Mouse (Mus musculus) forebrain, embryonic 12.5 days (tissue): ENCODE measurements around the gene Olfr986. TPM values are rescaled to one million over a fixed set of nuclear protein-coding genes. Genes with fewer than 3 reads are reported as not detected.
"Not testable (repeated sequence)": the region's sequence is repeated elsewhere in the genome, so short reads cannot be mapped to it uniquely, and the experiment has no call there.

Source experiments
- ATAC-seq: fragments of 200-750 bp; cut with Nextera tagmentation; 2 replicates; pipeline ENCODE4 v1.8.0; 2017; ENCODE audit warnings: moderate TSS enrichment; ENCODE audit not compliant: low FRiP score
- H3K27ac ChIP-seq: fragments of 300-500 bp; sonication (generic); 2 replicates; pipeline ENCODE4 v1.5.1; 2016; ENCODE audit warnings: mild to moderate bottlenecking
- H3K27me3 ChIP-seq: fragments of 300-500 bp; sonication (generic); 2 replicates; pipeline ENCODE4 v1.6.1; 2016; ENCODE audit warnings: mild to moderate bottlenecking
- H3K36me3 ChIP-seq: fragments of 300-500 bp; sonication (generic); replicated peaks from 2 replicates; pipeline ENCODE4 v1.6.1; 2016; ENCODE audit warnings: mild to moderate bottlenecking
- H3K4me1 ChIP-seq: fragments of 300-500 bp; sonication (generic); 2 replicates; pipeline ENCODE4 v1.6.1; 2016
- H3K4me2 ChIP-seq: fragments of 300-500 bp; sonication (generic); 2 replicates; pipeline ENCODE4 v1.6.1; 2016; ENCODE audit warnings: mild to moderate bottlenecking, moderate library complexity
- H3K4me3 ChIP-seq: fragments of 300-500 bp; sonication (generic); replicated peaks from 2 replicates; pipeline ENCODE4 v1.5.1; 2016; ENCODE audit warnings: mild to moderate bottlenecking
- H3K9ac ChIP-seq: fragments of 300-500 bp; sonication (generic); 2 replicates; pipeline ENCODE4 v1.6.1; 2016; ENCODE audit warnings: mild to moderate bottlenecking
- H3K9me3 ChIP-seq: fragments of 300-500 bp; sonication (generic); 2 replicates; pipeline ENCODE4 v1.6.1; 2016
- WGBS: fragments of 180-500 bp; shearing (Covaris S2); methylation state at CpG from one replicate; pipeline ENCODE4 v1.1.7; 2016; 5-methylcytosine and 5-hydroxymethylcytosine counted together
- polyA plus RNA-seq: library from polyadenylated mRNA; unstranded; fragments of >200 nt; fragmentation: Nextera tagmentation; extraction: Ambion mirVana; gene quantifications from 2 replicates; pipeline ENCODE4 v1.2.1, GENCODE M21; 2016

The Olfr986 gene
- polyA plus RNA-seq, result not detected in 2 replicates

DNA sequence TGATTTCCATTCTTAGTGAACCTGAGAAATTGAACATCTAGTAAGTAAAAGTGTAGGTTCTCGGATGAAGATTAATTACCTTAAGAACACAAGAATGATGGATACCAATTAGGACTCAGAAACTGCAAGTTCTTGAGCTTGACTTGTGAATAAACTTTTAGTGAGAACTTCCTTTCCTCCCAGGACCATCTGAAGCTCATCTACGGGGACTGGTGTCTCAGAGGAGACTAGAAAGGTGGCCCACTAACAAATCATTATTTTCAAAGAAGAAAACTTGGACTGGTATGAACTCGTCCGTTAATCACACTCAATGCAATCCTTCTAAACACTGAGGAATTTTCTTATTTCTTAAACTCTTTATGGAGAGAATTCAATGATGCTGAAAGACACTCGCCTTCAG is at the start of gene Olfr986:
Gene Olfr986, plus strand, starts transcription at position 301 of the 400 bp plus-strand sequence.
- no peaks in the 10 kb centered on the region for H3K4me1 ChIP-seq
- H3K36me3 ChIP-seq, result no peaks in the 10 kb centered on the region
- H3K4me2 ChIP-seq, result no peak within 1 kb of the TSS
- H3K9ac ChIP-seq, result no peak within 1 kb of the TSS
- 88% methylated on average over 5 of the region's 5 CpGs for WGBS
- H3K9me3 ChIP-seq, result no peaks in the 10 kb centered on the region
- H3K27ac ChIP-seq, result no peak within 1 kb of the TSS
- H3K27me3 ChIP-seq, result no peaks in the 10 kb centered on the region
- ATAC-seq, result no peak
- H3K4me3 ChIP-seq, result no peak within 1 kb of the TSS

DNA sequence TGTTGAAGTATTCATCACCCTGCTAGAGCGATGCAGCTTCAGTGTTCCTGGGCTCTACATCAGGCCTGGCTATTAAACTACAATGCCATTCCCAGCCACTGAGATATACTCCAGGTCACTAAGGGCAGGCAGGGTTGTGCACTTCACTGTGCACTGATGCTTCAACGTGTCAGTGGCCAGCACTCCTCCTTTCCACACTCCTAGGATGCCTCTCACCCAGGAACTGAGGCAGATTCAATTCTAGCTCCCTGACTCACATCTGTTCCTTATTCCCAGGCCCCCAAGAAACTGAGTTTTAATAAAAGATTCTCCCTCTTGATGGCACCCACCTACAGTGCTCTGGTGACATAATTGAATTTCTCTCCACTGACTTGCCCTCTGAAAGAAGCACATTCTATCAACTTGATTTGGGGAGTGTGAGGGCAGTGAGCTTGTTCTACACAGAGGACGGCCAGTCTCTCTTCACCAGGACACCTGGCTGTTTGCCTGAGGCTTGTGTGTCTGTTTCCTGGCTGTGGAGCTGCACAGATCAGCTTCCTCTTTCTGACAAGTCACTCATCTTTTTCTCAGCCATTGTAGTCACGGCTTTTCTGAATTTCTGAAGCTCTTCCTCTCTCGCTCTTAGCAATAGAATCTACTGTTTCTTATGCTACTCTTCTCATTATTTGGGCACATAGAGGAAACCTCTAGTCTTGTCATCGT is 43.6 kb upstream of the Olfr986 start:
- no peaks in the 10 kb centered on the region for H3K36me3 ChIP-seq
- H3K4me3 ChIP-seq, result no peak overlapping the region
- no peak overlapping the region for H3K4me2 ChIP-seq
- ATAC-seq, result no peak
- 88% methylated on average over 6 of the region's 6 CpGs for WGBS
- H3K9me3 ChIP-seq, result no peaks in the 10 kb centered on the region
- H3K9ac ChIP-seq, result no peak overlapping the region
- no peak overlapping the region for H3K27ac ChIP-seq
- H3K4me1 ChIP-seq, result no peaks in the 10 kb centered on the region
- no peaks in the 10 kb centered on the region for H3K27me3 ChIP-seq

DNA sequence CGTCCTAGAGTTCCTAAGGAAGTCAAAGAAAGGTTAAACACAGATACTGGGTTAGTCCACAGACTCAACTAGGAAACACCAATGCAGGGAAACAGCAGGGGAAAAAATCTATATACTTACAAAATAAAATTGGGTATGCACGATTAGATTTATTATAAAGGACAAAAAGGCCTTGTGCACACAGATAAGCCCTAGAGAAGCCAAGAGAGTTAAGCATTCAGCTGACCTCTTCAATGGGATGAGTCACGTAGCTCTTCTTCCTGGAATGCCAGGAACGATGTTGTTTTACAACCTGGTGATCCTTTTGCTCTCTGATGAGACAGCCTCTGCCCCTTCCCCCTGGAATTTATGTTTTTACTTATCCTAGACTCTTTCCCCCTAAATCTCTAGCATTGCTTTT is 41.2 kb upstream of the Olfr986 start:
- H3K27me3 ChIP-seq, result no peaks in the 10 kb centered on the region
- no peak overlapping the region for H3K9ac ChIP-seq
- no peak for ATAC-seq
- H3K4me1 ChIP-seq, result no peaks in the 10 kb centered on the region
- no peak overlapping the region for H3K4me3 ChIP-seq
- no peak overlapping the region for H3K27ac ChIP-seq
- WGBS, result 74% methylated on average over 4 of the region's 4 CpGs
- H3K36me3 ChIP-seq, result no peaks in the 10 kb centered on the region
- H3K4me2 ChIP-seq, result no peak overlapping the region
- no peaks in the 10 kb centered on the region for H3K9me3 ChIP-seq

DNA sequence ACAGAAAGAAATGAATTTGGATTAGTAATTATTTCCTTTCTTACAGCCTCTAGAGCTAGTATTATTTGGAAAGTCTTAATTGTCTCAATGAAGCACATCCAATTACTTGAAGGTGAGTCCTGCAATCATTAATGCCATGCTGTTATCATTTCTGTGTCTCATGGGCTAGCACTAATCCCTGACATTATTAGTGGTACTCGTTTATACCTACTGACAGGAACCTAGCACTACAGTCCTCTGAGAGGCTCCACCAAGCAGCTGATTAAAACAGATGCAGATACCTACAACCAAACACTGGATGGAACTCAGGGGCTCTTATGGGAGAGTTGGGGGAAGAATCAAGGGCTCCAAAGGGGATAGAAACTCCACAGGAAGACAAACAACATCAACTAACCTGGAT is 39.2 kb upstream of the Olfr986 start:
- Histone ChIP-seq H3K4me2 (no peak overlapping the region), H3K4me3 (no peak overlapping the region), H3K4me1 (no peaks in the 10 kb centered on the region), H3K36me3 (no peaks in the 10 kb centered on the region), H3K27ac (no peak overlapping the region), H3K9ac (no peak overlapping the region), H3K27me3 (no peaks in the 10 kb centered on the region), H3K9me3 (no peaks in the 10 kb centered on the region)
- no peak for ATAC-seq
- 45% methylated on average over 1 of the region's 1 CpGs for WGBS

DNA sequence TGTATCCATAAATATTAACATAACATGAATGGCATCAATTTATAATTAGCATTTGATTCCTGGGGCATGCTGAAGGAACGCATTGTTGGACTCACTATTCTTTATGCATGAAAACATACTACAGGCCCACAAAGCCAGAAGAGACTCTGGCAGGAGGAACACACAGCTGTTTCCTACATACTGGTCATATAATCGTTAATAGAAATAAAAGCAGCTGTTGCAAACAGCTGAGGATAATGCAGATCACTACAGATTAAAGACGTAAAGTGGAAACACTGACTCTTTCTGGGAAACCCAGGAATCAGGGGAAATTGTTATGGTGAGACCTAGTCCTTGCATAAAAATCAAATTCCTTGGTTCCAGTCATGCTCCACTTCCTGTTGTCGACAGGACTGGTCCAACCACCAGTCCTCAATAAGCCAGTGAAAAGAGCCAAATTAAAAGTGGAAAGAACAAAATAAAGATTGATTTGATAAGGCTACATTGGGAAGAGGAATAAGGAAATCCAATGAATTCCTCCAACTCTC is 25.5 kb upstream of the Olfr986 start:
- ATAC-seq, result no peak
- no peak overlapping the region for H3K4me3 ChIP-seq
- no peaks in the 10 kb centered on the region for H3K9me3 ChIP-seq
- H3K36me3 ChIP-seq, result no peaks in the 10 kb centered on the region
- 75% methylated on average over 4 of the region's 4 CpGs for WGBS
- no peak overlapping the region for H3K4me2 ChIP-seq
- no peak overlapping the region for H3K27ac ChIP-seq
- no peak overlapping the region for H3K9ac ChIP-seq
- no peaks in the 10 kb centered on the region for H3K4me1 ChIP-seq
- no peaks in the 10 kb centered on the region for H3K27me3 ChIP-seq

DNA sequence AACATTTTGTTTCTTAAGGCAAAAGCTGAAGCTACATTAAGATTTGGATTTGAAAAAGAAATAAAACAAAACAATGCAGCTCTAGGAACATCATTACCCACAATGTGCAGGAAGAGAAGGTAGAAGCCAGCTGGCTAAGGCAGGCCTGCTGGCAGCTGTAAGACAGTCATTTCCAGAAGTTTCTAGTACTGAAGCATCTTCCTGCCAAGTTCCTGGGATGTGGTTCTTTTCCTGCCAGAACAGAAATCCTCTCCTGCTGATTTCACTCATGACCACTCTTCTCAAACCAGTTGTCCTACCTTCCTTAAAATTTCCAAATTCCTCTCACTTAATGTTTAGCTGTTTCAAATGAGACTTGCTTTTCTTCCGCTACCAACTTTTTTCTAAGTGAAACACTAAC is 14.3 kb upstream of the Olfr986 start:
- no peaks in the 10 kb centered on the region for H3K9me3 ChIP-seq
- H3K4me2 ChIP-seq, result no peak overlapping the region
- WGBS, result 91% methylated on average over 1 of the region's 1 CpGs
- H3K9ac ChIP-seq, result no peak overlapping the region
- H3K27ac ChIP-seq, result no peak overlapping the region
- no peak for ATAC-seq
- H3K4me1 ChIP-seq, result no peaks in the 10 kb centered on the region
- H3K4me3 ChIP-seq, result no peak overlapping the region
- H3K36me3 ChIP-seq, result no peaks in the 10 kb centered on the region
- H3K27me3 ChIP-seq, result no peaks in the 10 kb centered on the region

DNA sequence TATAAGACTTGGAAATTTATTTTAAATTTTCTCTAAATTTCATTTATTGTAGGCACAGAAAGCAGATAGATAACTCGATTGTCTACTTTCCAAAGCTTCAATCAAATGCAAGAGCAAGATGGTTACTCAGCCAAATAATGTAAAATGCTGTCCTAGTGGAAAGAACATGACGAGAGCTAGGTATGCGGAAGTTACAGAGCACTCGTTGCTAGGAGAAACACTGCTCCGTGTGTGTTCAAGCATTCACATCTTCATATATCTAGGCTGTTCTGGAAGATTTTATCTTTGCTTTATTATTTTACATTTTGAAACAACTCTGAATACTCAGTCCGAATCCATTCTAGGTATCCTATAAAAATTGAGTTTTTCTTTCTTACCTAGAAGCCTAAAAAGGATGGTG is 3.7 kb upstream of the Olfr986 start:
- ATAC-seq, result no peak
- no peaks in the 10 kb centered on the region for H3K9me3 ChIP-seq
- H3K4me3 ChIP-seq, result no peak overlapping the region
- H3K9ac ChIP-seq, result no peak overlapping the region
- WGBS, result 88% methylated on average over 6 of the region's 6 CpGs
- no peak overlapping the region for H3K4me2 ChIP-seq
- no peaks in the 10 kb centered on the region for H3K36me3 ChIP-seq
- H3K4me1 ChIP-seq, result no peaks in the 10 kb centered on the region
- H3K27me3 ChIP-seq, result no peaks in the 10 kb centered on the region
- no peak overlapping the region for H3K27ac ChIP-seq

DNA sequence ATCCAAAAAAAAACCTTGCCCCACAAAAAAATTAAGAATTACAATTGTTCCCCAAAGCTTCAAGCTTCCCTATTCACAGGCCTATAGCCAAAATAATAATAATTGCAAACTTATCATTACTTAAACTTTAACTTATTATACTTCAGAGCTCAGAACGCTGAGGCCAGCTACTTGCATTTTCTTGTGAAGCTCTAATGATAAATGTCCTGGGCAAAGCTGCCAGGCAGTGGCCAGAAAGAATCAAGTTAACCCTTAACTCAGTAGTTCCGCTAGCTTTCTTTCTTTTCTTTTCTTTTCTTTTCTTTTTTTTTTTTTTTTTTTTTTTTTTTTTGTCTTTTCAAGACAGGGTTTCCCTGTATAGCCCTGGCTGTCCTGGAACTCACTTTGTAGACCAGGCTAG is 4.4 kb downstream of the Olfr986 start:
- not testable (repeated sequence) for H3K4me2 ChIP-seq, H3K27ac ChIP-seq, H3K4me3 ChIP-seq, H3K9me3 ChIP-seq, H3K27me3 ChIP-seq, H3K9ac ChIP-seq, H3K36me3 ChIP-seq, H3K4me1 ChIP-seq, ATAC-seq
- WGBS, result 91% methylated on average over 2 of the region's 2 CpGs

DNA sequence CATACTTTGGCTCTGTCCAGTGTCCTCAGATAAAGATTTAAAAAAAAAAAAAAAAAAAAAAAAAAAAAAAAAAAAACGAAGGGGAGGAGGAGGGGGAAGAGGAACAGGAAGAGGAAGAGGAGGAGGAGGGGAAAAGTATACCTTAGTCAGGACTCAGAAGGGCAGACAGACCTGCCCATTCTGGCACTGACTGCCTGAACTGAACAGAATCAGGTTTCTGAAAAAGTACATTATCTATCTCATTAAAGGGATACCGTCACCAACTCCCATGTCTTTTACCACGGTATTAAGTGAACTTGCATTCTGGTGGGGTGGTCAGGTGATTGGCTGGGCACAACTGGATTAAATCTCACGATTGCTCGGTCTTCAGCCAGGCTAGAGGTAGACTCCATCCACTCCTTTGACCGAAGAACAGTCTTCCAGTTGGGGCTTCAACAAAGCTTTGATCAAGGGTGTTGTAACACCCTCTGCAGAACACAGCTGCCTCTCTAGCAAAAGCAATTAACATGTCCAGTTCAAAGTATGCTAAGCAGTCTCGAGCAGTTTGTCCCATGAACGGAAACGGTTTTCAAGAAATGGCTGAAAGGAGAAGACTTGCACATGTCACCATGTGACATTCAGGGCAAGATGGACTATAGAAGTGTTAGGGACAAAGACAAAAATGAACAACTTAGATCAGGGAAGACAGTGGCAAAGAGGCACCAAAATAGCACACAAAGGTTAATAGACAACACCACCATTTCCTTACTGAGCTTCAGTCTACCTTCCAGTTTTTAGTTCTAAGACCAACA is 10.6 kb downstream of the Olfr986 start:
- peak overlapping the region; percentile 75 for H3K4me2 ChIP-seq
- no peaks in the 10 kb centered on the region for H3K36me3 ChIP-seq
- H3K4me1 ChIP-seq, result peaks cover 18% of the 10 kb centered on the region
- 94% methylated on average over 8 of the region's 9 CpGs for WGBS
- H3K4me3 ChIP-seq, result peak overlapping the region; percentile 85
- no peak for ATAC-seq
- no peaks in the 10 kb centered on the region for H3K9me3 ChIP-seq
- no peak overlapping the region for H3K27ac ChIP-seq
- peak overlapping the region; percentile 81 for H3K9ac ChIP-seq
- no peaks in the 10 kb centered on the region for H3K27me3 ChIP-seq

DNA sequence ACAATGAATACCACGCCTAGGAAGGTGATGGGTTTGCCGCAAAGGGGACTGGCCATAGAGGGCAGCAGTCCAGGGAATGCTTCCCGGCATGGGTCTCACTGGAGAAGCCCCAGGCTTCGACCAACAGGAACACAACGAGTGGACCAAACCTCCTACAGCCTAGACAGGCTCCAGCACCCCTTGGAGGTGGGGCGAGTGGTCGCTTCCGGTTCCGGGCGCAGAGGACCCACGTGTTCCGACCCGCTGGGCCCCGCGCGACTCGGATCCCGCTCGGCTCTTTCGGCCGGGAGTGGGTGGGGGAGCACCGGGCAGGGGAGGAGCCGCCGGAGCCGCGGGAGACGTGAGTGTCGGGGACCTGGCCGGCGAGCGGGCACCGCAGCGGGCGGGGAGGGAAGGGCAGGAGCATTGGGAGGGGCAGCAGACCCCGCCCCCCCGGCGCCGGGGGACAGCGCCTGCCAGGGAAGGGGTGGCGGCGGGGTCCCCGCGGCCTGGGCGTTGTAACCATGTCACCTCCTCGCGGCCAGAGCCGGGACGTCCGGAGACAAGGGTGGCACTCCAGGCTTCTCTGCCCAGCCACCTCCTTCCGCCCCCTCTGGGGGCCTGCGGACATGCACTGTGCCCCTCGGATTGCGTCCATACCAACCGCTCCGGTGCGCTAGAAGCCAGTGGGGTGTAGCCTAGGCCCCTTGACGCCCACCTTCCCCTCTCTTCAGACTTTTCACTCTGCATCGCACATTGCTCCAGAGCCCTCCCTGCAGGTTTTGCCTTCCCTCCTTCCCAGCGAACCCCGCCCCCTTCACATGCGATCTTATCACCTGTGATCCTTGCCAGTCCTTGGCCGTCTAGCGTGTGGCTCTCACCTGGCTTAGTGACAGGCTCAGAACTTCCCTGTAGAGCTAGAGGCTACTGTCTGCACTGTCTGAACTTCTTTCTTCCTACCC is 11.6 kb downstream of the Olfr986 start, which contains the start of gene Zfp202:
Gene Zfp202, plus strand, starts transcription at position 219 of the 941 bp plus-strand sequence.
- H3K36me3 ChIP-seq, result no peaks in the 10 kb centered on the region
- peak within 1 kb of the TSS; percentile 75 for H3K4me2 ChIP-seq
- no peaks in the 10 kb centered on the region for H3K27me3 ChIP-seq
- under 1% methylated on average over 47 of the region's 63 CpGs for WGBS
- H3K4me3 ChIP-seq, result peak within 1 kb of the TSS; percentile 85
- H3K9ac ChIP-seq, result peak within 1 kb of the TSS; percentile 81
- H3K9me3 ChIP-seq, result no peaks in the 10 kb centered on the region
- peaks cover 18% of the 10 kb centered on the region for H3K4me1 ChIP-seq
- ATAC-seq, result peak; percentile 98
- H3K27ac ChIP-seq, result peak within 1 kb of the TSS; percentile 75

DNA sequence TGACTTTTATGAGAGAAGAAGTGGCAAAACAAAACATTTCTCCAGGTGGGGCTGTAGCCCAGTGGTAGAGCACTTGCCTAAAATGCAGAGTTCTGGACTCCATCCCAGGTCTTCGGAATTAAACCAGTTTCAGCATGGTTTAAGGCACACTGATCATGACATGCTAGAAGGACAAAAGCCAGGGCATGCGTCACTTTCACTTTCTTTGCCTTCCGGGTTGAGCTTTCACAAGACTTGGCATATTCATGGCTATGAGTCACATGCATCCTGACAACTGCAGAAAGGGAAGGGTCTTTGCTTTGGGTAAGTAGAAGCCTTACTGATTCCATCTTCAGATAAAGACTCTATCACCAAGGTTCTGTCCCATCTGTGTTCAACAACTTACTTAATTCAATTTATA is 15.3 kb downstream of the Olfr986 start:
- Histone ChIP-seq H3K9ac (no peak overlapping the region), H3K9me3 (no peaks in the 10 kb centered on the region), H3K36me3 (no peaks in the 10 kb centered on the region), H3K4me2 (no peak overlapping the region), H3K4me1 (peaks cover 18% of the 10 kb centered on the region), H3K4me3 (no peak overlapping the region), H3K27ac (no peak overlapping the region), H3K27me3 (no peaks in the 10 kb centered on the region)
- ATAC-seq, result no peak
- WGBS, result 95% methylated on average over 3 of the region's 3 CpGs

DNA sequence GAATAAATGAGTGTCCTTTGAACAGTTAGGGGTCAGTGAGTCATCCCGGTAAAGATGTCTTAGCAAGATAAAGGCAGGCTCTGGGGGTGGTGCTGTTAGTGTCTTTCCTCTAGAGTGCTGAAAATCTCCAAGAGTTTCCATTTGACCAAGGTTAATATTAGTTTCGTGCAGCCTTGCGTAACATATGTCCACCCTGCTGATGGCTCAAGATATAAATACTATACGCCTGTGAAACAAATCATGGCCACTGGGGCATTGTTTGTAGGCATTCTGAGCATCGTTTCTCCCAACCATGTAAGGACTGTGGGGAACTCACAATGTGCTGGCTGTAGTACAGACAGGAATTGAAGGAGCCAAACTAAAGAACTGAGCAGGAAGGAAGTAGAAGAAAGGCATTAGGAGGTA is 25.8 kb downstream of the Olfr986 start:
- Histone ChIP-seq H3K4me1 (no peaks in the 10 kb centered on the region), H3K9me3 (no peaks in the 10 kb centered on the region), H3K9ac (no peak overlapping the region), H3K4me2 (no peak overlapping the region), H3K27me3 (no peaks in the 10 kb centered on the region), H3K4me3 (no peak overlapping the region), H3K27ac (no peak overlapping the region), H3K36me3 (peaks cover 46% of the 10 kb centered on the region)
- WGBS, result 90% methylated on average over 5 of the region's 5 CpGs
- ATAC-seq, result no peak
